In genomic region chr3:89546951-89547350, GRCm38 (mm10) we compare ENCODE assay signal across 15 mouse cellular contexts. TPM values are rescaled to one million over a fixed set of nuclear protein-coding genes. Genes with fewer than 3 reads are reported as not detected.
DNase-seq lines count a peak whose midpoint lies in the region; ATAC-seq lines count a peak whose summit lies in the region.
"Had no signal": no experiment of that assay in that cellular context is flagged by ENCODE, and none has a peak within 500 bp of the region (broad histone marks: within the 10 kb centered on the region; RNA-seq: fewer than 3 reads in every experiment).

No protein-coding gene starts in this region.

- peaks cover 31% of the 10 kb centered on the region for H3K4me1 ChIP-seq in kidney, embryonic 15.5 days
- 0 out of 2 replicates have a peak, but pooled peaks cover 3% of the 10 kb centered on the region for H3K4me1 ChIP-seq in heart, embryonic 10.5 days
- H3K4me1 ChIP-seq: embryonic facial prominence, embryonic 12.5 days had no signal

- ATAC-seq in kidney, embryonic 15.5 days (replicated peaks; ENCODE audit: low FRiP score), result no peak

- 29% methylated on average over 5 of the region's 5 CpGs for WGBS in kidney, embryonic 15.5 days
- WGBS in heart, embryonic 10.5 days, result 39% methylated on average over 5 of the region's 5 CpGs

- H3K9ac ChIP-seq in kidney, embryonic 15.5 days, result no peak overlapping the region
- H3K9ac ChIP-seq: embryonic facial prominence, embryonic 12.5 days had no signal

- DNase-seq in embryo, embryonic 11 days, result peak; percentile 22
- DNase-seq in embryo, embryonic 10.5 days (ENCODE audit: low spot score), result no peak
- DNase-seq in kidney, postnatal 14 days, result peak; percentile 26
- peak; percentile 63 to 76 for DNase-seq in right cerebral cortex, postnatal 10 days (ENCODE audit: low spot score in 2 of 2)
- DNase-seq in right cerebral cortex, adult 18-20 months, result no peak
- no peak for DNase-seq in heart, embryonic 10.5 days (ENCODE audit: low spot score)
- DNase-seq in gastrocnemius, postnatal 4 days (ENCODE audit: low spot score in 2 of 2), result no peak
- DNase-seq: cerebellum, adult 11-12 months; heart, postnatal 10 days; layer of hippocampus, postnatal 36 days; lung, adult 2 months had no signal

- no peaks in the 10 kb centered on the region for H3K36me3 ChIP-seq in kidney, embryonic 15.5 days
- no peaks in the 10 kb centered on the region for H3K36me3 ChIP-seq in heart, embryonic 10.5 days
- H3K36me3 ChIP-seq: embryonic facial prominence, embryonic 12.5 days had no signal

- no peaks in the 10 kb centered on the region for H3K9me3 ChIP-seq in kidney, embryonic 15.5 days (replicated peaks)
- H3K9me3 ChIP-seq in heart, embryonic 10.5 days, result no peaks in the 10 kb centered on the region
- H3K9me3 ChIP-seq: embryonic facial prominence, embryonic 12.5 days had no signal

- H3K4me2 ChIP-seq in kidney, embryonic 15.5 days, result no peak overlapping the region
- H3K4me2 ChIP-seq: embryonic facial prominence, embryonic 12.5 days had no signal

- H3K27ac ChIP-seq in kidney, embryonic 15.5 days, result no peak overlapping the region
- H3K27ac ChIP-seq in heart, embryonic 10.5 days, result no peak overlapping the region
- H3K27ac ChIP-seq: embryonic facial prominence, embryonic 12.5 days had no signal

- H3K27me3 ChIP-seq in kidney, embryonic 15.5 days, result no peaks in the 10 kb centered on the region
- no peaks in the 10 kb centered on the region for H3K27me3 ChIP-seq in heart, embryonic 10.5 days (ENCODE audit: insufficient read depth, poor library complexity, severe bottlenecking)
- H3K27me3 ChIP-seq: embryonic facial prominence, embryonic 12.5 days had no signal

- H3K4me3 ChIP-seq in kidney, embryonic 15.5 days (replicated peaks), result no peak overlapping the region
- H3K4me3 ChIP-seq in heart, embryonic 10.5 days, result no peak overlapping the region
- H3K4me3 ChIP-seq: embryonic facial prominence, embryonic 12.5 days had no signal

RNA-seq across cellular contexts. Expression of gene Kcnn3, which starts 27.0 kb away (rescaled TPM):
- polyA plus RNA-seq in kidney, embryonic 15.5 days (2015; fragmentation: Nextera tagmentation; extraction: Ambion mirVana), result 2.1 and 3.0 TPM in 2 replicates
- polyA plus RNA-seq in heart, embryonic 10.5 days (2016; fragmentation: Nextera tagmentation; extraction: Ambion mirVana), result 0.58 and 1.1 TPM in 2 replicates
- 10 to 100 TPM; 13.6 to 16.5 TPM for total RNA-seq in gastrocnemius, postnatal 4 days (2021)
- total RNA-seq: granulocyte monocyte progenitor cell, adult 5-6 weeks; megakaryocyte progenitor cell, adult 5-6 weeks had no signal

Comparison
In these comparisons a context has a peak if more than half of its experiments do, and no peak if none do; other contexts are left out.
1. DNase-seq: peak in embryo, embryonic 11 days (single experiment), kidney, postnatal 14 days (single experiment) and right cerebral cortex, postnatal 10 days (2 of 2); none in embryo, embryonic 10.5 days (single experiment), right cerebral cortex, adult 18-20 months (single experiment), heart, embryonic 10.5 days (single experiment) and gastrocnemius, postnatal 4 days (0 of 2).